Mouse (Mus musculus): ENCODE results near the gene Bub1b.

Bub1b gene

DNA sequence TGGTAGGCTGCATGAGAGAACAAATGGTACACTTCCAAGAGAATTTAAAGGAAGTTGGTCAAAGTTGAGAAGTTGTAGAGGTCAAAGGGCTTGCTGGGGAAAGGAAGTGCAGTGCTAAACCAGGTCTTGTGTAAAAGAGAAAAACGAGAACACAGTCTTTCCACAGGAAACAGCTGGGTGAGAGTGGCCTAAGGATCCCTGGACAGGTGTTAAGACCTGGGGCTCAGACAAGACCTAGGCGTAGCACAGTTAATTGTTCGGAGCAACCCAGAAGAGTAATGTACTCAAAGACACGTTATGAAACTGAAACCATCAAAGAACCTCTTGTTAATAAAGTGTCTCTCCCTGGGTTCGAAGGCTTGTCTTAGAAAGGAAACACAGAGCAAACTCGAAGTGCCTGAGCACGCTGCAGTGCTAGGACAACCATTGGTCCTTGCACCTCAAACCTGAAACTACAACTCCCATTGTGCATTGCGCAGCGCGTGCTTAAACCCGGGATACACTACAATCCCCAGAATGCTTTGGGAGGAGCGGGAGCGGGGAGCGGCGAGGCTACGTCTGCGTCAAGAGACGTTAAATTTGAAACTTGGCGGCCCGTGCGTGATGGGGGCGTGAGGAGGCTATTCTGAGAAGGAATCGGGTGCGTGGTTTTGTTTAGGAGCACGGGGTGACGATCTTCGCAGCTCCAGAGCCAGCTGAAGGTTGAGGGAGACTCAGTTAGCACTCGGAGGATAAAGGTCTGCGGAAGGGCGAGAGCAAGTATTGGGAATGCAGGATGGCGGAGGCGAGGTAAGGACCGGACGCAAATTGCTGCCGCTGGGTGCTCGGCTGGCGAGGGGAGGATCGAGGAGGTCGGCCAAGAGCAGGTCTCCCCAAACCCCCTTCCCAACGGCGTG is at the start of gene Bub1b:
Gene Bub1b (plus strand): TSS at position 539 of the 896 bp plus-strand sequence.
- peak; percentile 59 to 92 for DNase-seq (ENCODE audit: low spot score in 2 of 2)

GRCm38 (mm10) chr2:118548421-118549221 is 49.4 kb upstream of the Bub1b start:
- DNase-seq (ENCODE audit: low spot score in 2 of 2), result no peak

GRCm38 (mm10) chr2:118549507-118550473 is 48.2 kb upstream of the Bub1b start, which contains the start of gene Bmf:
Bmf (minus strand) TSS chr2:118549687.
- peak; percentile 86 to 96 for DNase-seq (ENCODE audit: low spot score in 2 of 2)

DNA sequence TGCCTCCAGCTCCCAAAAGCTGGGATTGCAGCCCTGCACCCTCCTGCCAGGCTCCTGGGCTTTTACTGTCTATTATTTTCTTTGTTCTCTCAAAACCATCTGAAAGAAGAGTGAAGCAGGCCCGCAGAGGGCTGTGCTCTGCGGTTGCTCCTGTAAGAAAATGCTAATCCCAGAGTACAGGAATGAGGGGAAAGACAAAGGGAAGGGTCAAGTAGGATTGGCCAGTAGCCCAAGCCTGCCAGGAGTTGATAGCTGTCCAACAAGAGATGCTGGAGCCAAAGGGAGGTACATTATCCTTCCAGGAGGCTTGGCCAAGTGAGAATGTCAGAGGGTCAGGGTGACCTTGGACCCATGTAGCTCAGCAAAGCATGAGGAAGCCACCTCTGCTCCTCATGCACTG is 46.4 kb upstream of the Bub1b start:
- DNase-seq (ENCODE audit: low spot score in 2 of 2), result no peak

DNA sequence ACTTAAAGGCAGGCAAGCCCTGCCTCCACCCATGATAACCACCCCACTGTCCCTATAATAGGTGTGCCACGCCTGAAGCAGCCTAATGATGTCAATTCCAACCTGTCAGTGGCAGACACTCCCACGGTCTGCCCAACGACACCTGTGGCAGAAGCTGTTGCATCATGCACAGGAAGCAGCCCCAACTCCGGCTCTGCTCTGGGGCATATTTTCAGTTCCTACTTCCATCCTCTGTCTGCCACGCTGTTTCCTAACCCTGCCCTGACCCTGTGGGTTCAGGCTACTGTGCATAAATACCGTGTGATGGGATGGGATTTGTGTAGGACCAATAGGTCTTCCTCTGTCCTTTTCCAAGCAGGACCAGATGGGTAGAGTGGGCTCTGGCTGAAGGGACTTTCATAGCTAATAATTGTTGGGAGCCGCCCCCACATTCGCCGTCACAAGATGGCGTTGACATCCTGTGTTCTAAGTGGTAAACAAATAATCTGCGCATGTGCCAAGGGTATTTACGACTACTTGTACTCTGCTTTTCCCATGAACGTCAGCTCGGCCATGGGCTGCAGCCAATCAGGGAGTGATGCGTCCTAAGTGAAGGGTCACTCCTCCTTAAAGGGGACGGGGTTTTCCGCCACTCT is 43.5 kb upstream of the Bub1b start:
- peak in 1 of 2 experiments; percentile 72 for DNase-seq (ENCODE audit: low spot score in 2 of 2)

DNA sequence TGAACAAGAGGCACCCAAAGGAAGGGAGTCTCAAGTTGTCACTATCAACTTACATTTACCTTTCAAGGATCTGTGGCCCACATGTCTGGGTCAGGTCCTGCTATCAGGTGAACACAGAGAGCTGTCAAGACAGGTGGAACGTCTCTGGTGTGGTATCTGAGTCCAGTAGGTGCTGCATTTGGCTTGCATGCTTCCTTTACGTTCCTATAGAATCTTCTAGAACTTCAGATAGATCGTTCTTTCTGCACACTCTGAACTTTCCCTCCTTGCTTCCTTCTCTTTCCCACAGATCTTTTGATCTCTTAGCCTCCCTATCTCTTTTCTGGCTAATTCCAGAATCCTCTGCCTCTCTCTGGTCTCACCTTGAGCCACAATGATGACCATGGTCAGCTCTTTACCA is 39.6 kb upstream of the Bub1b start:
- DNase-seq (ENCODE audit: low spot score in 2 of 2), result no peak

DNA sequence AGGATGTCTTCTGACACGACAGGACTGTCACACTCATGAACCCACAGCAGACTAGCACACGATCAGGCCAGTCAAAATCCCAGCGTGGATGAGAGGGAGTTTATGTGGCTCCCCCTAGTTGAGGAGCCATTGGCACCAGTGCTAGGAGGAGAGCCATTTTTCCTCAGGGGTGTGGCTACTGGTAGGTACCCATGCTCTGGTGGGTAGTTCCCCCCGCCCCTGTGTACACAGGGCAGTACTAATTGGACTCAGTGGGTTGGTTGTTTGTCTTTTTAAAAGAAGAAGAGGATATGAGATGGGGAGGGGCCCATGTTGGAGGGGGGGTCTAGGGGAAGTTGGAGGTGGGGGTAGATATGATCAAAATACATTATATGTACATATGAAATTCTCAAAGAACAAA is 36.0 kb upstream of the Bub1b start:
- DNase-seq (ENCODE audit: low spot score in 2 of 2), result no peak

GRCm38 (mm10) chr2:118562431-118562830 is 35.6 kb upstream of the Bub1b start:
- no peak for DNase-seq (ENCODE audit: low spot score in 2 of 2)

DNA sequence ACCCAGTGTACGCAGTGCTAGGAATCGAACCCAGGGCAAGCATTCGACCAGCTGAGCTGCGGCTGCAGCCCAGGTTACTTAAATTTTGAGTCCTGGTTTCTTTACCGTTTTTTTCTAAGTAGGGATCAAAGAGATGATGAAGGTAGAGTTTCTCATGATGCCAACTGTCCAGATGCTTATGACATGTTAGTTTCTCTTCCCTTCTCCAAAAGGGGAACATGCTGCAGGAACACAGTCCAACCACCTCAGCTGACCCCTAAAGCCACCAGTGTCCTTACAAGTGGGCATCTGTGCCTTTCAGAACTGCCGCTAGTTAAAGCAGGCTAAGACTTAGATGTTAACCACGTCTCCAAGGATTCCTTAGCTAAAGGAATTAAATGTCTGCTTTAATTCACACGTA is 30.8 kb upstream of the Bub1b start:
- peak in 1 of 2 experiments; percentile 8 for DNase-seq (ENCODE audit: low spot score in 2 of 2)

DNA sequence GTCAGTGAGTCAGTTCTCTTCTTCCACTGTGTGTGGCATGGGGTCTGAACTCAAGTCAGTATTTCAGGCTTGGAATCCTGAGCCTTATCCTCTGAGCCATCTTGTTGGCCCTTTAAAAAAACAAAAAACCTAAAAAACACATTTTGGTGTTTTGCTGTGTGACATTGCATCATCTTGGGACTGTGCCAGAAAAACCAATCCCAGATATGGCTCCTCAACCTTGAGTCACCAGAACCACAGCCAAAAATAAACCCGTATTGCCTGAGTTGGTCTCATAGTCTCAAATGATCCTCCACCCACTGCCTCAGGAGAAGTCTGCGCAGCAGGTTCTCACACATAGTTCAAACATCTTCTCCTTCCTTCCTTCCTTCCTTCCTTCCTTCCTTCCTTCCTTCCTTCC is 27.1 kb upstream of the Bub1b start:
- DNase-seq (ENCODE audit: low spot score in 2 of 2), result no peak

- DNase-seq (ENCODE audit: low spot score in 2 of 2), result no peak
These were observed 25.7 kb upstream of the Bub1b start for GRCm38 (mm10) chr2:118572183-118572836.

- DNase-seq (ENCODE audit: low spot score in 2 of 2), result no peak
These were observed 24.9 kb upstream of the Bub1b start for GRCm38 (mm10) chr2:118573135-118573534.

GRCm38 (mm10) chr2:118586013-118586412 is 12.0 kb upstream of the Bub1b start:
- DNase-seq (ENCODE audit: low spot score in 2 of 2), result no peak

- DNase-seq (ENCODE audit: low spot score in 2 of 2), result no peak
These were observed 10.3 kb upstream of the Bub1b start for GRCm38 (mm10) chr2:118587686-118588085.

DNA sequence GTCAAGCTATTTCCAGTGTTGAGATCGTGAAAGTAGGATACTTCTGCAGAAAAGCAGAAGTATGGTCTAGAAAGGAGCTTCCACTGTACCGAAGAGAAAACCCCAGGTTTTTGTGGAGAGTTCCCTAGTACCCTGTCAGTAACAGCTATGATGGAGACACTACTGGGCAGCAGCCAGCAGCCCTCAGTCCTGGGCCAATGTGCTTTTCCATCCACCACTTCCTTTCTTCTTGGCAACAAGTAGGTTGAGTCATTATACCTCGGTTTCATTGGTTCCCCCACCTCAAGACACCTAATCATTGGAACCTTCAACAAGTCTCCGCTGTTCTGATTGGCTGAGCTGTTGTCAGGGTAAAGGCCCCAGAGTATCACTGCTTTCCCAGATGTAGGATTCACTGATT is 6.9 kb upstream of the Bub1b start:
- no peak for DNase-seq (ENCODE audit: low spot score in 2 of 2)

DNA sequence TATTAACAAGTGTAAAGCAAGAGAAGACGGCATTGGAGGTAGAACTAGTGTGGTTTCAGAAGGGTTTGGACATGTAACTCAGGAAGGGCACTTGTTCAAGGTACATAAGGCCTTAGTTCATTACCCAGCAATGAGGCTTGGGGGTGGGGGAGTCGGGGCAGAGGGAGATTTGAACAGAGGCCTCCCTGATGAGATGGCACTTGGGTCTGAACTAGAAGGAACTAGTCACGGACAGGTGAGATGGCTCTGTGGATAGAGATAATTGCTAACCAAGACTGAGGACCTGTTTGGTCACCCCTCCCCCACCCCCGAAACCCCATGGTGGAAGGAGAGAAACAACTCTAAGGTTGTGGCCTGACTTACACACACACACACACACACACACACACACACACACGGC is 1.1 kb downstream of the Bub1b start:
- no peak for DNase-seq (ENCODE audit: low spot score in 2 of 2)

DNA sequence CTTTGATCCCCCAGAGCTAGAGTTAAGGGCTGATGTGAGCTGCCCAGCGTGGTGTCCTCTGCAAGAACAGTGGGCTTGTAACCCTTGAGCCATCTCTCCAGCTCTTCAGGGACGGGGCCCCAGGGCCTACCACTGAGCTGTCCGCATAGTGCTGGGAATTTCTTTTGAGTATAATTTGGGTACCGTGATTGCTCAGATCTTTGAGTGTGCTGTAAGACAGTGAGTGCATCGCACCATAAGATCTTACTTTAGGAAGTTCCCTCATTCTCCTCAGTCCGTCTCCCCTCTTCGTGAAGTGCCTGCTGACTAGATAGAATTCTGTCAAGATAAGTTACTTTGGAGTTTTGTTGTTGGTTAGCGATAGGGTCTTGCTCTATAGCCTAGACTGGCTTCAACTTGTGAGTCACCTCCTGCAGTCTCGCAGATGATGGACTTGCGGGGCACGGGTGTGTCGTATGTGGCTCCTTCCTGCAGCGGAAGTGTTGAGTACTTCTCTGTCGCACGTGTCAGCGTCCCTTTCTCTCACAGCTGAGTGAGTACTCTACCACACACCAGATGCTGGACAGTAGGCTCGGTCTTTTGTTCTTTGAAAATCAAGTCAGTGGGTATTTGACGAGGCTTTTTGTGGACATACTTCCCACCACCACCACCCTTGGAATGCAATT is 3.7 kb downstream of the Bub1b start:
- no peak for DNase-seq (ENCODE audit: low spot score in 2 of 2)

DNA sequence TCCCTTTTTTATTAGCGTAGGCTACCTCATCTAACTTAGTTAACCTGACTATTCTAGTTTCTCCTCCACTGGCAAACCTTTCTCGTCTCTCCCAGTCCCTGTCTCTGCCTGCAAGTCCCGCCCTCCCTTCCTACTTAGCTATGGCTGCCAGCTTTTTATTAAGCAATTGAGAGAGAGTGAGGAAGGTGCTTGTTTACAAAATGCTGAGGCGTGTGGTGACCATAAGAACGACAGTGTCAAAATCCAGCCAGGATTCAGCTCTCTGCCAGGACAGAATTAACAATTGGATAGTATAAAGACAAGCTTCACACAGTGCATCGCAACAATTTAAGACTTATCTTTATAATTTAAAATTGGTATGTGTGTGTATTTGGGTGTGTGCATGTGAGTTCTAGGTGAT is 6.1 kb downstream of the Bub1b start:
- DNase-seq (ENCODE audit: low spot score in 2 of 2), result no peak

DNA sequence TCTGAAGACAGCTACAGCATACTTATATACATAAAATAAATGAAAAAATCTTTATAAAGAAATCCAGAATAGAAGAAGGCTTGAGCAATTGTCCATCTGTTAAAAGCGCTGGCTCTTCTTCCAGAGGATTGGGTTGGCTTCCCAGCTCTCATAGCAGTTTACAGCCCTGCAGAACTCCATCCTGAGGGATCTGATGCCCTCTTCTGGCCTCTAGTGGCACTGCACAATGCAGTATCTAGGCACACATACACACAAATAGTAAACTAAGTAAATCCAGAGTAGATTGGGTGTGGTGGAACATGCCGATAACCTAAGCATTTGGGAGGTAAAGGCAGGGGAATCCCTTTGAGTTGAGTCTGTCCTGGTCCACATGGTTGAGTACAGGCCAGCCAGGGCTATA is 8.0 kb downstream of the Bub1b start:
- DNase-seq (ENCODE audit: low spot score in 2 of 2), result peak in 1 of 2 experiments; percentile 23

DNA sequence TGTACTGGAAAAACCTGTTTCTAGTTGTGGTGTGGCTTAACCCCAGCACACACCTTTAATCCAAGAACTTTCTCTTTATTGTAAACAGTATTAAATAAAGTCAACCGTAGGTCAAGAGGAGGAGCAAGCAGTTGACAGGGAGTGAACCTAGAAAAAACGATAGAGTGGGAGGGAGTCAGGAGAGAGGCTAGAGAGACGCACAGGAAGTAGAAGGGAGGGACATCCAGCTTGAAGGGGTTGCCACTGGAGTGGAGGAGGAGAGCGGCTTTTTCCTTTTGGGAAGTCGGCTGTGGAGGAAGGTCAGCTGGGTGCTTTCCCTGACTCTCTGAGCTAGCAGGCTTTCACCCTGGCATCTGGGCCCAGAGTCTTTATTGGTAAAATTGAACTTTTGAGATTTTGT is 9.0 kb downstream of the Bub1b start:
- no peak for DNase-seq (ENCODE audit: low spot score in 2 of 2)

Data from left cerebral cortex, adult 9 months (tissue).